Mouse (Mus musculus): Measurements from ENCODE around the gene Zfp689. TPM values are rescaled to one million over a fixed set of nuclear protein-coding genes. Genes with fewer than 3 reads are reported as not detected.

The Zfp689 gene
- 0.95 TPM for polyA plus RNA-seq (2014; fragmentation: Illumina TruSeq; extraction: RNeasy Lipid Tissue Mini Kit (QIAGEN cat#74804); ENCODE audit: low read depth, low replicate concordance)

DNA sequence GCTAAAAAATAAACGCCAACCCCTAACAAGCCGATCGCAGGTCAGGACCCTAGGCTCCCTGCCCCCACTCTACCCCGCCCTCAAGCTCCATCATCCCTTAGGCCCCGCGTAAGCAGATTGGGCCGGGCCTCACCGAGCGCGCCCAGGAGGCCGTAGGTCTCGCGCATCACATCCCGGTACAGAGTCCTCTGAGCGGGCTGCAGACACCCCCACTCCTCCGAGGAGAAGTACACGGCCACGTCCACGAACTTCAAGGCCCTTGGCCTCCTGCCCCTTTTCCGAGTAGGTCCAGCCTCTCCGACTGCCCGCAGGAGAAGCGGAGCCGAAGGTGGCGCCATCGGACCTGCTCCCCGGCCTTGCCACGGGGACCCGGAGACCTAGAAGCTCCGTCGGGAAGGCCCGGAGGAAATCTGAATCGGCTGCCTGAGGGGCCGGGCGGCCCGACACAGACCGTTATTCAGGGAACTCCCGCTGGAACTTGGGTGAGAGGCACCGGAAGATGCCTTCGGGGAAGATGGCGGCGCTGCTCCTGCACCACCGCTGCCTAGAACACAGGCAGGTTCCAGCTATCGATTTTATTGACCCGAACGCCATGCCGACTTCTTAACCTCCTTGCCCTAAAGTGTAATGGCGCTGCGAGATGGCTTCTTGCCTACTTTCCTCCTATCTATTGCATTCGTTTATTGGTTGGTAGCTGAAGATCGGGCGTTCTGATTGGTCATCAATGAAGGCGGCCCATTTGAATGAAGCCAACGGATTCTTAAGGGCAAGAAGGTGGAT, at the start of gene Zfp689:
TSS of gene Zfp689 (minus strand) at position 638 of the 780 bp plus-strand sequence.

DNA sequence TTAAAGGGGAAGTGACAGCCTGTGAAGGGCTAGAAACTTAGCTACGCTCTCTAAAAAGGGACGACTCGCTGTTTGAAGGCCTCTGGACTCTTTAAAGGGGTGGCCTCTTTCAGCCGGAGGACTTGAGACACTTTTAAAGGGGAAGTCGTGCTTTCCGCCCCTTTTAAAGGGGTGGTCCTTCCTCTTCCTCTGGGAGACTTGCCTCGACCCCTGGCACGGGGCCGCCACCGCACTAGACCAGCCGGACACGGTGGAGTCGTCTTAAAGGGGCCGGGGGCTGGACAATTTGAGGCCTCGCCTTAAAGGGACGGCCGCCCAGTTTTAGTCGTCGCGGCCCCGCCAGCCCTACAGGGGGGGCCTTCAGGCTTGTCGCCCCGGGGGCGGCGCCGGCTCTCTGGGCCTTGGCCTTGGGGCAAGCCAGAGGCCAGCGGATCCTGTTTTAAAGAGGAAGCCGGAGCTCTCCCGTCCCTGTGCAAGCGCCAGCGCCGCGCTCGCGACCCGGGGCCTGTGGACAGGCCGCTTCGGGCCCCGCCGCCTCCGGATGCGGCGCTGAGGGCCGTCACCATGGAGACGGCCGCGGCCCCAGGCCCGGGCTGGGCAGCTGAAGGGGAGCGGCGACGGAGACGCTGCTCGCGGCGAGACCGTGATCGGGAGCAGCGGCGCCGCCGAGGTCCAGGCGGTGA, 29.8 kb upstream of the Zfp689 start, which contains the start of gene Fbrs:
TSS of gene Fbrs (plus strand) at position 565 of the 683 bp plus-strand sequence.

DNA sequence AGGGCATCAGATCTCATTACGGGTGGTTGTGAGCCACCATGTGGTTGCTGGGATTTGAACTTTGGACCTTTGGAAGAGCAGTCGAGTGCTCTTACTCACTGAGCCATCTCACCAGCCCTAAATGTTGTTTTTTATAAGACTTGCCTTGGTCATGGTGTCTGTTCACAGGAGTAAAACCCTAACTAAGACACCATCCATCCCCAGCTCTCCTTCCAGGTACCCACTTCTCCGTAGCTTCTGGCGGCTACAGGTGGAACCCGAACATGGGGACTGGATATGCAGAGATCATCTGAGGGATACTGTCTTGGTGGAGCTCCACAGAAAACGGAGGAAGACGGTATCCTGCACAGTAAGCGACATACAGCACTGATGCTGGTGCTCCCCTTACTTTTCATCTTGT, 10.4 kb upstream of the Zfp689 start, which contains the start of gene Prr14:
TSS of gene Prr14 (plus strand) at position 301 of the 400 bp plus-strand sequence.

DNA sequence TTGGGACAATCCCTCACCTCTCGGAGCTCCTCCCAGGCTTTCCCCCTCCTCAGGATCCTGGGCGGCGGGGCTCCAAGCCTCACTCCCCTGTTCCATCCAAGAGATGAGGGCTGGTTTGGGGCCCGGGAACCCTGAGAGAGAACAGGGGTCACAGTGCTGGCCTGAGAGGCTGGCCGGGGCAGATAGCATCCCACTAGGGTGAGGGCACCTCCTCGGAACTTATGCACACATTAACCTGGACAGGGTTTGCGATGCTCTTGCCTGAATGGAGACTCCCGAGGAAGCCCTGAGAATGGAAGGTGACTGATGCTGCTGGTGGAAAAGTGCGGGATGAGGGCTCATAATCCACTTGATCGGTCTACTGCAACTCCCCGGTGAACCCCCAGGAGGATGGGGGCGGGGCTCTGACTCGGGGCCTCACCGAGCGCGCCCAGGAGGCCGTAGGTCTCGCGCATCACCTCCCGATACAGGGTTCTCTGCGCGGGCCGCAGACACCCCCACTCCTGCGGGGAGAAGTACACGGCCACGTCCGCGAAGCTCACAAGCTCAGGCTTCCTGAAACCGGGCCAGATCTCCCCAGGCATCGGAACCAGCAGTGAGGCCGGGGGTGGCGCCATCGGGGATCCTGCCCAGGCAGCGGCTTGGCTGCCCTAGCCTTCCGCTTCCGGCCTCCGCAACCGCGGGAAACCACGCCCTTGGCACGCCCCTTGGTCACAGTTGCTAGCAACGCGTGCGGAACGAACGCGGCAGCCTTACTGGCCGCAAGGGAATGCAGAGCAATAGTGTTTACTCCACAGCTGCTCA, 27.4 kb downstream of the Zfp689 start, which contains the start of gene Zfp688:
TSS of gene Zfp688 (minus strand) at position 681 of the 804 bp plus-strand sequence.

DNA sequence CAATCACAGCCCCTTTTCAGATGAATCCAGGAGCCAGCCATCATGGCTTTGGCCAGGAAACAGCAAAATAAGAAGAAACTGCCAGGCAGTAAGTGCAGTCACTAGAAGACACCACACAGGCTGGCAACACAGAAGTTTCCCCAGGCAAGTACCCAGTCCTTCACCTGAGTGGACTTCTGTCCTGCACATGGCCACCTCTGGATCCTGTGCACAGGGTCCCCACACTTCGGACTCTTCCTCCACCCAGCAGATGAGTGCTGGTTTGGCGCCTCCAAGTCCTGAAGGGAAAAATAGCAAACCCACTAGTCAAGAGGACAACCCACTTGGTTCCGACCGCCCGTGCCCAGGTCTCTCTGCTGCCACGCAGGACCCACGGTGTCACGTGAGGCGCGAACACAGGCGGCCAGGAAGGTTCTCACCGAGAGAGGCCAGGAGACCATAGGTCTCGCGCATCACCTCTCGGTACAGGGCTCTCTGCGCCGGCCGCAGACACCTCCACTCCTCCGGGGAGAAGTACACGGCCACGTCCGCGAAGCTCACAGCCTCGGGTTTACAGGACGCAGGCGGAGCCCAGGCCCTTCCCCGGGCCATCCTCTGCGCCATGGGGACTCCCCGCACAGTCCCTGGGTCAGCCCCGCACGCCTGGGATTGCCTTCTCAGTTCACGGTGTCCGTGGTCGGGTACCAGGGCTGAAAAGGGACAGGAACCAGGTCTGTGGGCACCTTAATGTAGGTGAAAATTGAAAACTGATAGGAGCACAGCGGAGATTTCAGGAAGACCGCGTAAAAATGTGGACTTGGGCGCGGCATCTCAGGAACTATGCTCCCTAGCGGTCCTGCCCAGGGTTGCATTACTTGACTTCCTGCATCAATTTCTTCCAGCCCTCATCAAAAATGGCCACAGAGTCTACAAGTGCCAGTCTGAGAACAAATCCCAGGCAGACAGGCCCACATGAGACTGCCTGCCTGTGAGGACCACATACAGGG, 42.7 kb downstream of the Zfp689 start, which contains the start of gene Zfp764:
TSS of gene Zfp764 (minus strand) at position 821 of the 986 bp plus-strand sequence.

DNA sequence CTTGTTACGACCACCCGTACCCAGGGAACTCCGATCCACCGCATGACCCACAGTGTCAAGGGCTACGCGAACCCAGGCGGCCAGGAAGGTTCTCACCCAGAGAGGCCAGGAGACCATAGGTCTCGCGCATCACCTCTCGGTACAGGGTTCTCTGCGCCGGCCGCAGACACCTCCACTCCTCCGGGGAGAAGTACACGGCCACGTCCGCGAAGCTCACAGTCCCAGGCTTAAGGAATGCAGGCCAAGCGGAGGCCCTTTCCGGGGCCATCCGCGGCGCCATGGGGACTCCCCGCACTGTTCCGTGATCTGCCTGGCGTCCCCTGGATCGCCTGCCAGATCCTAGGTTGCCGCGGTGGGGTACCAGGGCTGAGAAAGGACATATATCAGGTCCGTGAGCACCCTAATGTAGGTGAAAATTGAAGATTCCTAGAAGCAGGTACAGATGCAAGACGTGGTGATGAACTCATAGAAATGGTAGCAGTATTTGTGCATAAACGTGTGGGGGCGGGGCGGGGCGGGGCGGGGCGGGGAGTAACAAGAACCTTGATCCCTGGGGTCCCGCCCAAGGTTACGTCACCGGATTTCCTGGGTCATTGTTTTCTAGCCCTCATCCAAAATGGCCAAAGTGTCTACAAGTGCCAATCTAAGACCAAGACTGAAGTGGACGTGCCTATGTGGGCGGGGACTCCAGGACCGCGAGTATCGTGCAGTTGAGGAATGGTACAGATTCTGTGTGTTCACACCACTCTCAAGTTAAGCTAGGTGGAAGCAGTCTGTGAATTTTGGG, 55.6 kb downstream of the Zfp689 start, which contains the start of gene E430018J23Rik:
TSS of gene E430018J23Rik (minus strand) at position 473 of the 787 bp plus-strand sequence.

Other genes starting within 250 kb of the Zfp689 start
- gene Tbc1d10b, start 240.7 kb downstream of the Zfp689 start, polyA plus RNA-seq (2014; fragmentation: Illumina TruSeq; extraction: RNeasy Lipid Tissue Mini Kit (QIAGEN cat#74804); ENCODE audit: low read depth, low replicate concordance) = 4.4 TPM
- gene Mylpf, start 240.3 kb downstream of the Zfp689 start, polyA plus RNA-seq (2014; fragmentation: Illumina TruSeq; extraction: RNeasy Lipid Tissue Mini Kit (QIAGEN cat#74804); ENCODE audit: low read depth, low replicate concordance) = not detected
- 1.8 TPM for gene Zfp553, start 216.1 kb downstream of the Zfp689 start, polyA plus RNA-seq (2014; fragmentation: Illumina TruSeq; extraction: RNeasy Lipid Tissue Mini Kit (QIAGEN cat#74804); ENCODE audit: low read depth, low replicate concordance)
- 1.1 TPM for gene Sept1, start 216.0 kb downstream of the Zfp689 start, polyA plus RNA-seq (2014; fragmentation: Illumina TruSeq; extraction: RNeasy Lipid Tissue Mini Kit (QIAGEN cat#74804); ENCODE audit: low read depth, low replicate concordance)
- gene Zfp771, start 204.9 kb downstream of the Zfp689 start, polyA plus RNA-seq (2014; fragmentation: Illumina TruSeq; extraction: RNeasy Lipid Tissue Mini Kit (QIAGEN cat#74804); ENCODE audit: low read depth, low replicate concordance) = 0.98 TPM
- 0.79 TPM for gene Dctpp1, start 188.4 kb downstream of the Zfp689 start, polyA plus RNA-seq (2014; fragmentation: Illumina TruSeq; extraction: RNeasy Lipid Tissue Mini Kit (QIAGEN cat#74804); ENCODE audit: low read depth, low replicate concordance)
- gene Sephs2, start 175.1 kb downstream of the Zfp689 start, polyA plus RNA-seq (2014; fragmentation: Illumina TruSeq; extraction: RNeasy Lipid Tissue Mini Kit (QIAGEN cat#74804); ENCODE audit: low read depth, low replicate concordance) = 58.2 TPM
- 1.4 TPM for gene Itgal, start 152.9 kb downstream of the Zfp689 start, polyA plus RNA-seq (2014; fragmentation: Illumina TruSeq; extraction: RNeasy Lipid Tissue Mini Kit (QIAGEN cat#74804); ENCODE audit: low read depth, low replicate concordance)
- gene Zfp768, start 103.6 kb downstream of the Zfp689 start, polyA plus RNA-seq (2014; fragmentation: Illumina TruSeq; extraction: RNeasy Lipid Tissue Mini Kit (QIAGEN cat#74804); ENCODE audit: low read depth, low replicate concordance) = 3.9 TPM
- gene Zfp747, start 73.1 kb downstream of the Zfp689 start, polyA plus RNA-seq (2014; fragmentation: Illumina TruSeq; extraction: RNeasy Lipid Tissue Mini Kit (QIAGEN cat#74804); ENCODE audit: low read depth, low replicate concordance) = 2.7 TPM
- gene 9130019O22Rik, start 62.0 kb downstream of the Zfp689 start, polyA plus RNA-seq (2014; fragmentation: Illumina TruSeq; extraction: RNeasy Lipid Tissue Mini Kit (QIAGEN cat#74804); ENCODE audit: low read depth, low replicate concordance) = 2.4 TPM
- 0.88 TPM for gene E430018J23Rik, start 55.5 kb downstream of the Zfp689 start, polyA plus RNA-seq (2014; fragmentation: Illumina TruSeq; extraction: RNeasy Lipid Tissue Mini Kit (QIAGEN cat#74804); ENCODE audit: low read depth, low replicate concordance)
- 4.9 TPM for gene Zfp764, start 42.3 kb downstream of the Zfp689 start, polyA plus RNA-seq (2014; fragmentation: Illumina TruSeq; extraction: RNeasy Lipid Tissue Mini Kit (QIAGEN cat#74804); ENCODE audit: low read depth, low replicate concordance)
- 3.4 TPM for gene Zfp688, start 27.1 kb downstream of the Zfp689 start, polyA plus RNA-seq (2014; fragmentation: Illumina TruSeq; extraction: RNeasy Lipid Tissue Mini Kit (QIAGEN cat#74804); ENCODE audit: low read depth, low replicate concordance)
- 23.2 TPM for gene Prr14, start 10.5 kb upstream of the Zfp689 start, polyA plus RNA-seq (2014; fragmentation: Illumina TruSeq; extraction: RNeasy Lipid Tissue Mini Kit (QIAGEN cat#74804); ENCODE audit: low read depth, low replicate concordance)
- 9.1 TPM for gene Fbrs, start 30.0 kb upstream of the Zfp689 start, polyA plus RNA-seq (2014; fragmentation: Illumina TruSeq; extraction: RNeasy Lipid Tissue Mini Kit (QIAGEN cat#74804); ENCODE audit: low read depth, low replicate concordance)
- 11.2 TPM for gene Srcap, start 62.8 kb upstream of the Zfp689 start, polyA plus RNA-seq (2014; fragmentation: Illumina TruSeq; extraction: RNeasy Lipid Tissue Mini Kit (QIAGEN cat#74804); ENCODE audit: low read depth, low replicate concordance)
- gene Gm42715, start 70.4 kb upstream of the Zfp689 start, polyA plus RNA-seq (2014; fragmentation: Illumina TruSeq; extraction: RNeasy Lipid Tissue Mini Kit (QIAGEN cat#74804); ENCODE audit: low read depth, low replicate concordance) = 8.8 TPM
- not detected for gene Tmem265, start 112.2 kb upstream of the Zfp689 start, polyA plus RNA-seq (2014; fragmentation: Illumina TruSeq; extraction: RNeasy Lipid Tissue Mini Kit (QIAGEN cat#74804); ENCODE audit: low read depth, low replicate concordance)
- 32.4 TPM for gene Phkg2, start 124.2 kb upstream of the Zfp689 start, polyA plus RNA-seq (2014; fragmentation: Illumina TruSeq; extraction: RNeasy Lipid Tissue Mini Kit (QIAGEN cat#74804); ENCODE audit: low read depth, low replicate concordance)
- not detected for gene Ccdc189, start 139.4 kb upstream of the Zfp689 start, polyA plus RNA-seq (2014; fragmentation: Illumina TruSeq; extraction: RNeasy Lipid Tissue Mini Kit (QIAGEN cat#74804); ENCODE audit: low read depth, low replicate concordance)
- 2.1 TPM for gene Rnf40, start 139.6 kb upstream of the Zfp689 start, polyA plus RNA-seq (2014; fragmentation: Illumina TruSeq; extraction: RNeasy Lipid Tissue Mini Kit (QIAGEN cat#74804); ENCODE audit: low read depth, low replicate concordance)
- gene Zfp629, start 166.6 kb upstream of the Zfp689 start, polyA plus RNA-seq (2014; fragmentation: Illumina TruSeq; extraction: RNeasy Lipid Tissue Mini Kit (QIAGEN cat#74804); ENCODE audit: low read depth, low replicate concordance) = 6.8 TPM

Data from sigmoid colon, adult 10 weeks (tissue).